Mouse (Mus musculus): ENCODE measurements around the gene Il9r. TPM values are rescaled to one million over a fixed set of nuclear protein-coding genes. Genes with fewer than 3 reads are reported as not detected.
A peak's percentile ranks its signal among the peaks of the same experiment; 100 is the strongest.

Il9r gene
- polyA plus RNA-seq, 1 experiment from 2014 or later: not detected

- ATAC-seq (replicated peaks; ENCODE audit: low FRiP score): no peak
- H3K4me2 ChIP-seq (ENCODE audit: low read depth, low read length, severe bottlenecking): no peak overlapping the region
- H3K4me1 ChIP-seq (replicated peaks; ENCODE audit: control insufficient read depth, insufficient read depth, low read length): no peaks in the 10 kb centered on the region
- no peak overlapping the region for H3K9ac ChIP-seq (ENCODE audit: low read length)
- 62% methylated on average over 5 of the region's 5 CpGs for WGBS
- no peaks in the 10 kb centered on the region for H3K9me3 ChIP-seq (ENCODE audit: control insufficient read depth, low read length)
- no peak overlapping the region for H3K4me3 ChIP-seq (ENCODE audit: low read depth, low read length)
- H3K27ac ChIP-seq (ENCODE audit: low read depth, low read length): no peak overlapping the region
- DNase-seq (ENCODE audit: low spot score): no peak
- H3K36me3 ChIP-seq (ENCODE audit: control insufficient read depth, insufficient read depth, low read length): no peaks in the 10 kb centered on the region
- H3K27me3 ChIP-seq (ENCODE audit: control insufficient read depth, insufficient read depth, low read length): no peaks in the 10 kb centered on the region
Observed at GRCm38 (mm10) chr11:32189434-32189833, 10.6 kb downstream of the Il9r start.

DNA sequence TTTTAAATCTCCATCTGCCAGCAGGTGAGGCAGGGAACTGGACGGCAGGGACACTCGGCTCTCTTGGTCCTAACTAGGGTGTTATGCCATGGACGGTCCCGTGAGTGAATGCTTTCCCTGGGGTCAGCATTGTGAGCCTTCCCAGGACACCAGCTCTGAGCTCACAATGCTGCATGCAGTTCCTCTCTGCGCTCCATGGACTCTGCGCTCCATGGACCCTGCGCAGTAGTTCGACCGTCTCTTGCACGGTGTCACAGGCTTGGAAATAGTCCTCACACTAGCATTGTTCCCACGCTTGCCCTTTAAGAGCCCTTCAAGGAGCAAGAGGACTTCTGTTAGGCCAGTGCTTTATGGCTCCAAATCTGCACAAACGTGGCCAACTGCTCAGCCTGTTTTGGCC is 11.2 kb downstream of the Il9r start:
- H3K9ac ChIP-seq (ENCODE audit: low read length): no peak overlapping the region
- no peak for ATAC-seq (replicated peaks; ENCODE audit: low FRiP score)
- no peak overlapping the region for H3K4me3 ChIP-seq (ENCODE audit: low read depth, low read length)
- whole genome bisulfite sequencing: 85% methylated on average over 12 of the region's 12 CpGs
- no peaks in the 10 kb centered on the region for H3K36me3 ChIP-seq (ENCODE audit: control insufficient read depth, insufficient read depth, low read length)
- H3K4me1 ChIP-seq (replicated peaks; ENCODE audit: control insufficient read depth, insufficient read depth, low read length): no peaks in the 10 kb centered on the region
- H3K9me3 ChIP-seq (ENCODE audit: control insufficient read depth, low read length): no peaks in the 10 kb centered on the region
- H3K4me2 ChIP-seq (ENCODE audit: low read depth, low read length, severe bottlenecking): no peak overlapping the region
- H3K27ac ChIP-seq (ENCODE audit: low read depth, low read length): no peak overlapping the region
- no peaks in the 10 kb centered on the region for H3K27me3 ChIP-seq (ENCODE audit: control insufficient read depth, insufficient read depth, low read length)
- no peak for DNase-seq (ENCODE audit: low spot score)

- Histone ChIP-seq H3K4me2 (ENCODE audit: low read depth, low read length, severe bottlenecking) (no peak overlapping the region), H3K27ac (ENCODE audit: low read depth, low read length) (no peak overlapping the region), H3K4me1 (replicated peaks; ENCODE audit: control insufficient read depth, insufficient read depth, low read length) (no peaks in the 10 kb centered on the region), H3K4me3 (ENCODE audit: low read depth, low read length) (no peak overlapping the region), H3K36me3 (ENCODE audit: control insufficient read depth, insufficient read depth, low read length) (no peaks in the 10 kb centered on the region), H3K9me3 (ENCODE audit: control insufficient read depth, low read length) (no peaks in the 10 kb centered on the region), H3K9ac (ENCODE audit: low read length) (no peak overlapping the region), H3K27me3 (ENCODE audit: control insufficient read depth, insufficient read depth, low read length) (no peaks in the 10 kb centered on the region)
- WGBS: 87% methylated on average over 4 of the region's 4 CpGs
- ATAC-seq (replicated peaks; ENCODE audit: low FRiP score): no peak
- DNase-seq (ENCODE audit: low spot score): no peak
Observed at GRCm38 (mm10) chr11:32187256-32187655, 12.8 kb downstream of the Il9r start.

DNA sequence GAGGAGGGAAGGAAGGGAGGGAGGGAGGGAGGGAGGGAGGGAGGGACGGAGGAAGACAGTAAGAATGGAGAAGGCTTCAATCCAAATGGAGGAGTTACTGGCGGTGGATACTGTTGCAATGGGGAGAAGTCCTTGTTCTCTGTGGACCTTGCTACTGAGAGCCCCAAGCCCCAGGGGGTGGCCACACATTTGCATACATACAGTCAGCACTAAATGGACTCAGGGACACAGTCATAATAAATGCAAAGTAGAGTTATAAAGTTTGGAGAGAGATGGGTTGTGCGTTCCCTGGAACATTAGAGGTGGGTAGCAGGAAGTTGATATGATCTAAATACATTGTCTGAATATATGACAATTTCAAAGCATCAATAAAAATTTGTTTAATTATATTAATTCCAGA is 14.0 kb downstream of the Il9r start:
- DNase-seq (ENCODE audit: low spot score): no peak
- no peak overlapping the region for H3K4me3 ChIP-seq (ENCODE audit: low read depth, low read length)
- H3K36me3 ChIP-seq (ENCODE audit: control insufficient read depth, insufficient read depth, low read length): no peaks in the 10 kb centered on the region
- no peaks in the 10 kb centered on the region for H3K4me1 ChIP-seq (replicated peaks; ENCODE audit: control insufficient read depth, insufficient read depth, low read length)
- WGBS: 85% methylated on average over 3 of the region's 3 CpGs
- H3K4me2 ChIP-seq (ENCODE audit: low read depth, low read length, severe bottlenecking): no peak overlapping the region
- no peak overlapping the region for H3K9ac ChIP-seq (ENCODE audit: low read length)
- no peaks in the 10 kb centered on the region for H3K9me3 ChIP-seq (ENCODE audit: control insufficient read depth, low read length)
- no peak for ATAC-seq (replicated peaks; ENCODE audit: low FRiP score)
- H3K27ac ChIP-seq (ENCODE audit: low read depth, low read length): no peak overlapping the region
- H3K27me3 ChIP-seq (ENCODE audit: control insufficient read depth, insufficient read depth, low read length): no peaks in the 10 kb centered on the region

- H3K4me1 ChIP-seq (replicated peaks; ENCODE audit: control insufficient read depth, insufficient read depth, low read length): no peaks in the 10 kb centered on the region
- no peaks in the 10 kb centered on the region for H3K27me3 ChIP-seq (ENCODE audit: control insufficient read depth, insufficient read depth, low read length)
- WGBS: 90% methylated on average over 8 of the region's 8 CpGs
- H3K9me3 ChIP-seq (ENCODE audit: control insufficient read depth, low read length): no peaks in the 10 kb centered on the region
- DNase-seq (ENCODE audit: low spot score): no peak
- H3K36me3 ChIP-seq (ENCODE audit: control insufficient read depth, insufficient read depth, low read length): no peaks in the 10 kb centered on the region
- ATAC-seq (replicated peaks; ENCODE audit: low FRiP score): no peak
- H3K9ac ChIP-seq (ENCODE audit: low read length): no peak overlapping the region
- no peak overlapping the region for H3K4me3 ChIP-seq (ENCODE audit: low read depth, low read length)
- H3K27ac ChIP-seq (ENCODE audit: low read depth, low read length): no peak overlapping the region
- no peak overlapping the region for H3K4me2 ChIP-seq (ENCODE audit: low read depth, low read length, severe bottlenecking)
Observed at GRCm38 (mm10) chr11:32184469-32184868, 15.6 kb downstream of the Il9r start.

DNA sequence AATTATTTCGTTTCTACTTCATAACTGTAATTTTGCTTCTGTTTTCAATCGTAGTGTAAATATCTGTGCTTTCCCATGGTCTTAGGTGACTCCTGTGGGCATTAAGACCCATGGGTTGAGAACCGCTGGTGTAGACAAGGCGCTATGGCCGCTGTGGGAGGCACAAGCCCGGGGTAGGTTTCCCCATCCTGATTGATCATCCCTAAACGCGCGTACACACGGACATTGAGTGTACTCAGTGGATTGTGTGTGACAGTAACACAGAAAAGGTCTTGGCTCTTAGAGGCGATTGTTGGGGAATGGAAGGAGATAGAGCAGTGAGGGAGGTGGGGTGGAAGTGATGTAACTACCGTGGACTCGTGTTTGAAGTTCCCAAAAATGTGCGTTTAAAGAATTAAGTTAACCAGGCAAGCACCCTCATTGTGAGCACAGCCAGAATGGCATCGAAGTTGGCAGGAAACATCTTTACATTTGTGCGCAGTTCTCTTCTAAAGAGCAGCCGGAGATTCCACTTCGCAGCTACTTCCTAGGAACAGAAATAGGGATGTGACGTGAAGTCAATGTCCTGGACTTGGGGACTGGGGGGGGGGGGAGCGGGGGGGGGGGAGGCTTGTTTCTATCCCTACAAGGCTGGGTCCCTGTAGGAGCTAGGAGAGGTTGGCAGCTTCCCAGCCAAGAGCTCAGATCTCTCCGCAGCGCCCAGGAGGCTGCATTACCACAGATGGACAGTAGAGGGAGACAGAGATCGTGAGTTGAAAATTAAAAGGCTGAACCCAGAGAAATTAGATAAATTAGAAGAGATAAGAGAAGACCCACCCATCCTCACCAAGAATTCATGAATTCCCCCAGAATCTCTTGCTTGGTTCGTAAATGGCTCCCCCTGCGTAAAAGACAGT is 17.9 kb downstream of the Il9r start:
- Histone ChIP-seq H3K9ac (ENCODE audit: low read length) (no peak overlapping the region), H3K4me3 (ENCODE audit: low read depth, low read length) (no peak overlapping the region)
- no peak for ATAC-seq (replicated peaks; ENCODE audit: low FRiP score)

GRCm38 (mm10) chr11:32181246-32181645 is 18.8 kb downstream of the Il9r start:
- H3K27ac ChIP-seq (ENCODE audit: low read depth, low read length): no peak overlapping the region
- H3K36me3 ChIP-seq (ENCODE audit: control insufficient read depth, insufficient read depth, low read length): no peaks in the 10 kb centered on the region
- no peaks in the 10 kb centered on the region for H3K27me3 ChIP-seq (ENCODE audit: control insufficient read depth, insufficient read depth, low read length)
- WGBS: 80% methylated on average over 4 of the region's 4 CpGs
- no peak for DNase-seq (ENCODE audit: low spot score)
- H3K9ac ChIP-seq (ENCODE audit: low read length): no peak overlapping the region
- H3K4me1 ChIP-seq (replicated peaks; ENCODE audit: control insufficient read depth, insufficient read depth, low read length): no peaks in the 10 kb centered on the region
- H3K4me3 ChIP-seq (ENCODE audit: low read depth, low read length): no peak overlapping the region
- ATAC-seq (replicated peaks; ENCODE audit: low FRiP score): no peak
- no peaks in the 10 kb centered on the region; the same call in 1 of the 2 replicates for H3K9me3 ChIP-seq (ENCODE audit: control insufficient read depth, low read length)
- H3K4me2 ChIP-seq (ENCODE audit: low read depth, low read length, severe bottlenecking): no peak overlapping the region

More for the DNA sequence above, 17.9 kb downstream of the Il9r start:
- no peaks in the 10 kb centered on the region; the same call in 1 of the 2 replicates for H3K9me3 ChIP-seq (ENCODE audit: control insufficient read depth, low read length)
- no peaks in the 10 kb centered on the region for H3K27me3 ChIP-seq (ENCODE audit: control insufficient read depth, insufficient read depth, low read length)
- peak; percentile 84 for DNase-seq (ENCODE audit: low spot score)
- WGBS: 53% methylated on average over 24 of the region's 25 CpGs
- no peak overlapping the region for H3K27ac ChIP-seq (ENCODE audit: low read depth, low read length)
- H3K4me2 ChIP-seq (ENCODE audit: low read depth, low read length, severe bottlenecking): no peak overlapping the region
- H3K4me1 ChIP-seq (replicated peaks; ENCODE audit: control insufficient read depth, insufficient read depth, low read length): no peaks in the 10 kb centered on the region
- no peaks in the 10 kb centered on the region for H3K36me3 ChIP-seq (ENCODE audit: control insufficient read depth, insufficient read depth, low read length)

DNA sequence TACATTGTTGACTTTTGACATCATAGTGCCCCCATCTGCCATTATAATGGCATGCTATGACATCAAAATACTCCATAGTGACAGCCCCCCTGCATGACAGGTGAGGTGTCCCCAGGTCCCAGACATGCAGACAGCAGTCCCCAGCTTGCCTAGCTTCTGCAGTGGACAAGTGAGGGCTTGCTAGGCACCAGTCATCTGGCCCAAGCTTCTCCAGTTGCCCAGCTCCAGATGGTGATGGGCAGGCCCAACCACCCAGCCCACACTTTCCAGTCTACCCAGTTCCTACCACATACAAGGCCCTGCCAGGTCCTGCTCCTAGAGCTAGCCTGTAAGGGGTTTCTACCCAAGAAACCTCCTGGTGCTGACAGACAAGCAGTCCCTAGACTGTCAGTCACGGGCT is 21.6 kb downstream of the Il9r start:
- H3K36me3 ChIP-seq (ENCODE audit: control insufficient read depth, insufficient read depth, low read length): no peaks in the 10 kb centered on the region
- no peaks in the 10 kb centered on the region for H3K4me1 ChIP-seq (replicated peaks; ENCODE audit: control insufficient read depth, insufficient read depth, low read length)
- no peak overlapping the region for H3K9ac ChIP-seq (ENCODE audit: low read length)
- no peaks in the 10 kb centered on the region; the same call in 1 of the 2 replicates for H3K9me3 ChIP-seq (ENCODE audit: control insufficient read depth, low read length)
- ATAC-seq (replicated peaks; ENCODE audit: low FRiP score) (no peak), DNase-seq (ENCODE audit: low spot score) (no peak)
- no peak overlapping the region for H3K4me3 ChIP-seq (ENCODE audit: low read depth, low read length)
- no peak overlapping the region for H3K4me2 ChIP-seq (ENCODE audit: low read depth, low read length, severe bottlenecking)
- 87% methylated on average over 1 of the region's 1 CpGs for WGBS
- H3K27me3 ChIP-seq (ENCODE audit: control insufficient read depth, insufficient read depth, low read length): no peaks in the 10 kb centered on the region
- H3K27ac ChIP-seq (ENCODE audit: low read depth, low read length): no peak overlapping the region

GRCm38 (mm10) chr11:32166683-32167082 is 33.4 kb downstream of the Il9r start:
- no peaks in the 10 kb centered on the region for H3K36me3 ChIP-seq (ENCODE audit: control insufficient read depth, insufficient read depth, low read length)
- WGBS: 85% methylated on average over 4 of the region's 4 CpGs
- DNase-seq (ENCODE audit: low spot score) (no peak), ATAC-seq (replicated peaks; ENCODE audit: low FRiP score) (no peak)
- H3K27ac ChIP-seq (ENCODE audit: low read depth, low read length): no peak overlapping the region
- no peaks in the 10 kb centered on the region for H3K9me3 ChIP-seq (ENCODE audit: control insufficient read depth, low read length)
- H3K4me3 ChIP-seq (ENCODE audit: low read depth, low read length): no peak overlapping the region
- H3K4me1 ChIP-seq (replicated peaks; ENCODE audit: control insufficient read depth, insufficient read depth, low read length): peaks cover 3% of the 10 kb centered on the region; the same call in 1 of the 2 replicates
- H3K4me2 ChIP-seq (ENCODE audit: low read depth, low read length, severe bottlenecking): no peak overlapping the region
- no peak overlapping the region for H3K9ac ChIP-seq (ENCODE audit: low read length)
- no peaks in the 10 kb centered on the region for H3K27me3 ChIP-seq (ENCODE audit: control insufficient read depth, insufficient read depth, low read length)

Data from forebrain, embryonic 11.5 days (tissue).